ENCODE assay signal across 18 mouse cellular contexts in genomic region chr10:34341014-34341413, GRCm38 (mm10). TPM values are rescaled to one million over a fixed set of nuclear protein-coding genes. Genes with fewer than 3 reads are reported as not detected.
"Had no signal": no experiment of that assay in that cellular context is flagged by ENCODE, and none has a peak within 500 bp of the region (broad histone marks: within the 10 kb centered on the region; RNA-seq: fewer than 3 reads in every experiment).

No protein-coding gene starts in this region.

- H3K4me1 ChIP-seq: neural tube, embryonic 15.5 days; stomach, embryonic 15.5 days had no signal

- H3K9me3 ChIP-seq: neural tube, embryonic 15.5 days; stomach, embryonic 15.5 days had no signal

- H3K4me2 ChIP-seq: neural tube, embryonic 15.5 days; stomach, embryonic 15.5 days had no signal

- H3K27me3 ChIP-seq: neural tube, embryonic 15.5 days; stomach, embryonic 15.5 days had no signal

- H3K36me3 ChIP-seq: neural tube, embryonic 15.5 days; stomach, embryonic 15.5 days had no signal

- H3K27ac ChIP-seq: neural tube, embryonic 15.5 days; stomach, embryonic 15.5 days; stomach, postnatal 0 days had no signal

- DNase-seq: retina, postnatal 1 day; right cerebral cortex, adult 18-20 months; right cerebral cortex, postnatal 14 days; right cerebral cortex, postnatal 25 days; right cerebral cortex, postnatal 4 days; spleen, adult 18-20 months; thymus, adult 18-20 months; thymus, adult 2 months; thymus, postnatal 14 days; thymus, postnatal 25 days; thymus, postnatal 36 days; thymus, postnatal 4 days had no signal

- H3K9ac ChIP-seq: neural tube, embryonic 15.5 days; stomach, embryonic 15.5 days had no signal

- H3K4me3 ChIP-seq: neural tube, embryonic 15.5 days; stomach, embryonic 15.5 days had no signal

RNA-seq across cellular contexts. Expression of gene Col10a1, which starts 48.8 kb away (rescaled TPM):
- polyA plus RNA-seq: small intestine, adult 2 months; spleen, adult 2 months; testis, adult 2 months had no signal
